Mouse (Mus musculus) retina, postnatal 1 day (tissue): ENCODE data around the gene Nmral1.

Experiments
- DNase-seq: peaks from one replicate; pipeline ENCODE4 v3.0.0-alpha.2; 2012

Gene Nmral1

GRCm38 (mm10) chr16:4718753-4719518 lies at the start of gene Nmral1:
Gene Nmral1 (minus strand): TSS chr16:4719356.
- peak; percentile 92 for DNase-seq

- DNase-seq = no peak
These were observed 49.6 kb upstream of the Nmral1 start for GRCm38 (mm10) chr16:4768719-4769118.

- DNase-seq = no peak
These were observed 48.0 kb upstream of the Nmral1 start for GRCm38 (mm10) chr16:4767012-4767790.

- no peak for DNase-seq
These were observed 46.7 kb upstream of the Nmral1 start for GRCm38 (mm10) chr16:4765852-4766251.

- peak; percentile 57 for DNase-seq
These were observed 44.1 kb upstream of the Nmral1 start for GRCm38 (mm10) chr16:4763276-4763675.

GRCm38 (mm10) chr16:4762437-4762836 lies 43.3 kb upstream of the Nmral1 start:
- DNase-seq = no peak

- DNase-seq = peak; percentile 49
These were observed 37.6 kb upstream of the Nmral1 start for GRCm38 (mm10) chr16:4756660-4757335.

- DNase-seq = no peak
These were observed 34.9 kb upstream of the Nmral1 start for GRCm38 (mm10) chr16:4754045-4754444.

- no peak for DNase-seq
These were observed 33.0 kb upstream of the Nmral1 start for GRCm38 (mm10) chr16:4752155-4752554.

GRCm38 (mm10) chr16:4742186-4742585 lies 23.0 kb upstream of the Nmral1 start:
- DNase-seq = no peak

GRCm38 (mm10) chr16:4739994-4740393 lies 20.8 kb upstream of the Nmral1 start:
- no peak for DNase-seq

GRCm38 (mm10) chr16:4736262-4736661 lies 17.1 kb upstream of the Nmral1 start:
- no peak for DNase-seq

- no peak for DNase-seq
These were observed 11.7 kb upstream of the Nmral1 start for GRCm38 (mm10) chr16:4730776-4731358.

- no peak for DNase-seq
These were observed 8.8 kb upstream of the Nmral1 start for GRCm38 (mm10) chr16:4727963-4728362.

GRCm38 (mm10) chr16:4727526-4727925 lies 8.4 kb upstream of the Nmral1 start:
- no peak for DNase-seq

- DNase-seq = no peak
These were observed 7.5 kb upstream of the Nmral1 start for GRCm38 (mm10) chr16:4726528-4727128.

GRCm38 (mm10) chr16:4725780-4726527 lies 6.8 kb upstream of the Nmral1 start, which contains the start of gene Hmox2:
Gene Hmox2 (plus strand): TSS chr16:4726361.
- peak; percentile 94 for DNase-seq

GRCm38 (mm10) chr16:4725266-4725665 lies 6.1 kb upstream of the Nmral1 start:
- no peak for DNase-seq

GRCm38 (mm10) chr16:4722915-4723209 lies 3.7 kb upstream of the Nmral1 start:
- DNase-seq = no peak

GRCm38 (mm10) chr16:4722128-4722914 lies 3.2 kb upstream of the Nmral1 start:
- no peak for DNase-seq

- no peak for DNase-seq
These were observed 1.3 kb downstream of the Nmral1 start for GRCm38 (mm10) chr16:4717866-4718265.
